Mouse (Mus musculus) urinary bladder, postnatal 25 days (tissue): ENCODE data around the gene Cmklr1.
"Not testable (repeated sequence)": the region's sequence is repeated elsewhere in the genome, so short reads cannot be mapped to it uniquely, and the experiment has no call there.

ENCODE experiments used
- DNase-seq: peaks from one replicate; pipeline ENCODE4 v3.0.0; 2022; ENCODE audit warnings: low spot score

Gene Cmklr1

DNA sequence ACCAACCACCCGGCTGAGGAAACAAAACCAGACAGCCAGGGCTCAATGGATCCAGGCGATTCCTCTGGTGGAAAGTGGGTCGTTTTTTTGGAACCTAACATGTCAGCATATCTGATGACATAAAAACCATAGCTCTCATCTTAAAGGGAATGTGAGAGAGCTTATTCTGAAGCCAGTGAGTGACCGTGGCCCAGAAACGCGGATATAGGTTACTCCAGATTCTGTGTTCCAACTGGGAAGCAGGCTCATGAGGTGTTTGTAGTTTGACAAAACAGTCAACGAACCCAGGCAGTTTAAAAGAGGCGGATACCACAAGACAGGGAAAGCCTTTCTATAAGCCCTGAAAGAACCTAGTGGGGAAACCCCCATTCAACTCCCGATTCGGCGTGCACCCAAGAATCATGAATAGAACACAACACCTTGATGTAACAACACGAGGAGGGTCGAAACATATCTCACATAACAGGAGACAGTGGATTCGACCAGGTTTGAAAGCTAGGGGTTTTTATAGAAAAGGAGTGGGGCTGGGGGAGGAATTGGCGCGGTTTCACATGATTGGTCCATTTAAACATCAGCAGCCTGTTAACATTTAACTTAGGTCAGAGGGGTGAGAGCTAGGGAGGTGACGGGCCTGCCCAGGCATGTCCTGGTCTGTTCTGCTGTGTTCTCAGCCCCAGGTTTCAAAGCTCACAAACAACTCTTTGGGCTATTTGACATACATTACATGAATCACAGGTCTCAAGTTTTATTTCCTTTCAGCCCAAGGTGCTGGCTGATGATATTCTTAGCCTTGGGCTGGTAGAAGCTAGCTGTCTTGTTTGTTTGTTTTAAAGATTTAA is 64.4 kb downstream of the Cmklr1 start:
- not testable (repeated sequence) for DNase-seq

DNA sequence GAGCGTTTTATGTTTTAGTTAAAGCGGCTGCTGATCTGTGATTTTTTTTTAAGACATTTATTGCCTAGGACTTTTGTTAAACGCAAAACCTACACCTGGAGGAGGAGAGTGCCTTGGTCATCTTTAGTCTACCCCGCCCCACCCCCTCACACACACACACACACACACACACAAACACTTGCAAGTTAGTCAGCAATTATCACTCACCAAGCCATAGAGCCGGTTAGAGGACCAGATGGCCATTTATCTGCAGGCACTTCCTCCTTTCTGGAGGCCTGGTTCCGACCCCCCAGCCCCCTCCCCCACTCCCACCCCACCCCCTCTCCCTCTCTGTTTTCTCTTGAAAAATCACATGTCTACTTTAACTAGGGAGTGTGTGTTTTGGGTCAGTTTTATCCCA is 65.8 kb downstream of the Cmklr1 start:
- no peak for DNase-seq

DNA sequence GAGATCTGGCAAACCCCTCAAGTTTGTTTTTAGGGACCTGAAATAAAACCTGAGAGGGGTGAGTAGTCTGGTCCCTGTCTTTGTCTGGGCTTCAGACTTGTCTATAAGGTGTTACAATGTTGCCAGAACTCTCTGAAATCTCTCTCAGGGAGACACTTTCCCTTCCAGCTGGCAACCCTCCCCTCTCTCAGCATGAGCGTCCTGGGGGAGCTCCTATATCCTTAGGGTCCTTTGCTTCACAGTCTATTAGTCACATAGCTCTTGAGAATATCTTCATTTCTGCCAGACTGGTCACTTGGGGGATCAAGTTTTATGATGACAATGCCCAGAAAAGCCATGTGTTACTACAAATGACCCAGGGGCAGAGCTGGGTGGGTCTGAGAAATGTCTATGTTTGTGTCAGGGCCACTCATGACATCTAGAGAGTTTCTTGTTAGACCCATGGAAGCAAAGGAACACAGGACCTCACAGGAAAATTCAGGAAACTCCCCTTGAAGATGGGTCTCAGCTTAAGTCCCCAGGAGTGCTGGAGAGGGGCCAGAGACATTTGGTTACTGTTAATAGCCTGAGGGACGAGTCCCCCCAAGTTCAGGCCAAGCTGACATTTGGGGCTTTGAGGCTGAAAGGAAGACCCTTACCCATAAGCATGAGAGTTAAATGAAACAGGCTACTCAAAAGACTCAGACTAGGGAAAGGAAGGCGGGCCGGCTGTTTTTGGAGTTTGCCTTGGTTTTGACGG is 66.6 kb downstream of the Cmklr1 start:
- no peak for DNase-seq

DNA sequence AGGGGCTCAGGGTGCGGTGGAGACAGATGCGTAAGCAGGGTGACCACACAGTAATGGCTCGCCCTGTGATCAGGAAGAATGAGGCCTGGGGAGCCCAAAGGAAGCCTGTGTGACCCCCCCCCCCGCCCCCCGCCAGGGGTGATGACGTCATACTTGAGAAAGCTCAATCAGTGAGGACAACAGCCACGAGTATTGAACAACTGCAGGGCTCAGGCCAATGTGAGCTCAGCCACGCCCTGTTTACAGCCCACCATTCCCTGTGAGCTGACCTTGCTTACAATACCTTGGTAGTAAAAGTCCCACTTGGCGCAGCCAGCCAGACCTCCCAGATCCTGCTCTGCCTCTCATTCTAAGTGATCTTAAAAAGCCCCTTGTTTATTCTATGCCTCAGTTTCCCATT is 69.4 kb downstream of the Cmklr1 start:
- no peak for DNase-seq

DNA sequence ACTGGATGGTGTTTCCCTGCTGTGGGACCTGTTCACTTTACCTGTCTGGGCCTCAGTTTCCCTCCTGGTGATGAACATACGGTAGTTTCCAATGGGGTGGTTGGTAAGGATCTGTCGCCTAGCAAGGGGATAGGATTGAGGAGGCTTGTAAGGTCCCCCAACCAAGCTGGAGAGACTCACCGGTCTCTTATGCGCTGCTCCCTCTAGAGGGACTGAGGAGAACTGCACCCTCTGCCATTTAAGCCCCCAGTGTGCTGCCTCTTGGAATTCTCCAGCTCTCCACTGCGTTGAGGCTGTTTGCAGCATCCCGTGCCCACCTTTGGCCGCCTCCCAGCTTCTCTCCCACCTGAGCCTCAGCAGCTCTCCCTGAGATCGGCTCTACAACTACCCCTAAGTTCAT is 70.0 kb downstream of the Cmklr1 start:
- no peak for DNase-seq

DNA sequence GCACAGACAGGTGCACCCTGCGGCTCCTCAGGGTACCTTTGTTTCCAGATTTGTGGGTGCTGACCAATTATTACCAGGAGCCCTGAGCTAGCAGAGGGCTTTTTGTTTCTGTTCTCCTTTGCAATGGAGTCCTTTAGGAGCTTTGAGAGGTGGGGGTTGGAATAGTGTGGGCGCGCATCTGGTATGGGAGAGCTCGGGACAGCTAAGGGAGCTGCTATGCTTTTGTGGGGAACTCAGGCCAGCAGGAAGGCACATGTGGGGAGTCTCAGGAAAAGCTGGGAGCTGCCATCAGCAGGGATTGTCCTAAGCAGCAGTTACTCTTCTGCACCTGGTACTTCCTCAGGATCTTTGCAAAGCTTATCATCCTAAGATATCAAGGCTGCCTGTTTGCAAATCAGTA is 71.1 kb downstream of the Cmklr1 start:
- no peak for DNase-seq

DNA sequence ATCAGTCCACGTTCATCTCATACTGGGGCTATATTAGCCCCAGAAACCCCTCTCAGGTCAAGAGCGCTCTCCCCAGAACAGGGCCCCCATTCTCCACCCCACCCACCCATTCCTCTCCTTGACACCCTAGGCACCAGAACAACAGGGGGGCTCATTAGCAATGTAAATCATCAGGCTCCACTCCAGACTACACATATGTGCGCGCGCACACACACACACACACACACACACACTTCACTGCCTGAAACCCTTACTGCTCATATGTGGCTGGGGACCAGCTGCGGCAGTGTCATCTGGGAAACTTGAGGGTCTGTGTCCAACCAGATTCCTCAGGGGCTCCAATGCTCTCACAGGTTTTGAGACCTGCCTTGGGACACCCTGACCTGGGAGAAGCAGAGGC is 71.8 kb downstream of the Cmklr1 start:
- DNase-seq = no peak

DNA sequence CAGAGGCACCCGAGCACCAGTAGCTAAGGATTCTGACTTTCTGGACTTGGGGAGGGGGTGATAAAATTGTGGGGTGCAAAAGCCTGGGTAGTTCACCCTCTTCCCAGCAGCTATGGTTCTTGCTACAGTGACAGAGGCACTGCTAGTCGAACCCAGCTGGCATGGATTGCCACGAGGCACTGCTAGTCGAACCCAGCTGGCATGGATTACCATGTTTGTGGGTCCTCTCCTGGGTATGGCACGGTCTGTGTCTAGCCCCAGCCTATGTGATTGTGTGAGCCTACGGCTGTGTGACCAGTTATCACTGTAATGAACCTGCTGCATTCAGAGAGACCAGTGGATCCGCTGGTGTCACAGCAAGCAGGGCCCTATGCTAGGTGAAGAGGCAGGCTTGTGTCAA is 72.7 kb downstream of the Cmklr1 start:
- no peak for DNase-seq

DNA sequence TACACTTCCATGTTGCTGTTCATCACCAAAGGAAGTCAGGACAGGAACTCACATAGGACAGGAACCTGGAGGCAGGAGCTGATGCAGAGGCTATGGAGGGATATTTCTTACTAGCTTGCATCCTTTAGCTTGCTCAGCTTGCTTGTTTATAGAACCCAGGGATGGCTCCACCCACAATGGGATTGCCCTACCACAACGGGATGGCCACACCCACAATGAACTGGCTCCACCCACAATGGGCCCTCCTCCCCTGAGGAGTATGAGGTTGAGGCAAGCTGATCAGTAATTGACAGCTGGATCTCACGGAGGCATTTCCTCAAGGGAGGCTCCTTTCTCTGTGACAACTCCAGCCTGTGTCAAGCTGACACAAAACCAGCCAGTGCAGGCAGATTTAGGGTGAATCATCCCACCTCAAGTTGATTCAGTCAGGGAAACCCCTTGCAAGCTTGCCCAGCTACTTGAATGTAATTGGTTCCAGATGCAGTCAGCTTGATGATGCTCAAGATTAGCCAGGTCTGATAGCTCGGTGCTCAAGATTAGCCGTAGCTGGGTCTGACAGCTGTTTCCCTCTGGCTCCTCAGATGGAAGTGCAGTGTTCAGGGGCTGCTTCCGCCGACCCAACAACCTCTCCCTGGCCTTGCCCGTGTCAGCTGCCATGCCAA is 80.0 kb downstream of the Cmklr1 start:
- no peak for DNase-seq

DNA sequence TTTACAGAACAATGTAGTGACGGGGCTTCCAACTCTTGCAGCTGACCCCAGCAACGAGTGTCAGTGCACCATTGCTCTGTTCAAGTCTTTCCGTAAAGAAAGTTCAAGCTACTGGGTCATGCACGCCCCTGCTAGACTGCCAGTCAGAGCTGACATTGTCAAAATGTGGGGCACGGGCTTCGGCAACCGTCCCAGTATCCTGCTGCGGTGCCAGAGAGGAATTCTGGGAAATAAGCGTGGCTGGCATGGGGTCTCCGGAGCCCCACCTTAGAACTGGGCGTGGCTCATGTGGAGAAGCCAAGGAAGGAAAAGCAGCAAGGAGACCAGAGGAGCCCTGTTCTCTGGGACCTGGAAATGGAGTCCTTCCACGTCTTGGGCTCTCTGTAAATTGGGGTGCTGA is 84.4 kb downstream of the Cmklr1 start:
- DNase-seq = no peak

DNA sequence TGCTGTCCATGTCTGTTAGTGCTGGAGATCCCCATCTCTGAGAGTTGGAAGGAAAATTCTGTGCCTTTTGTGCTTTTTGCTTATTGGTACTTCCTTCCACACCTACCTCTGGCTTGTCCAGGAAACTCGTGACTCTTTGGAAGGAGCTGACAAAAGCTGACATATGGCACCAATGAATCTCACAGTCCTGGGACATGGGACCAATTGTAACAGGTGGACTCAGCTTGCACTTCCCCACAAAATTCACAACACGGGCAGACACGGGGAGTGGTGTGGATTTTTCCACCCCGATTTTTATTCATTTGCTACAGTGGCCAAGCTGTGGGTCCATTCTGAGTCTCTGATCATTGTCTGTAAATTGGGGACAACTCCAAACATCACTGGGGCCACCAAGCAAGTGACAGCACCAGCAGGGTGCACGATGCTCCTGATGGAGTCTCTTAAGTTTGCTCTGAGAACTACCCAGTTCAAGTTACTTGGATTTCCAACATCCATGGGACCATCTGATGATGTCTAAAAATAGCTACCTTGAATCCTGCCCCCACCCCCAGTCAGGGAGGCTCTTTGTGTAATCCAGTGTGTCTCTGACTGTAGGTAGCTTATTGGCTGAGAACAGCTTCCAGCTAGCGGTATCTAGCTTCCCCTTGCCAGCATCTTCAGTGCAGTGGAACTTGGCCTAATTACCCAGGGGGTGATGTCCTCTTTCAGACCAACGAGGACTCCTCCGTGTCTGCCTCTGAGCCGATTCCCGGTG is 84.9 kb downstream of the Cmklr1 start:
- DNase-seq = no peak

DNA sequence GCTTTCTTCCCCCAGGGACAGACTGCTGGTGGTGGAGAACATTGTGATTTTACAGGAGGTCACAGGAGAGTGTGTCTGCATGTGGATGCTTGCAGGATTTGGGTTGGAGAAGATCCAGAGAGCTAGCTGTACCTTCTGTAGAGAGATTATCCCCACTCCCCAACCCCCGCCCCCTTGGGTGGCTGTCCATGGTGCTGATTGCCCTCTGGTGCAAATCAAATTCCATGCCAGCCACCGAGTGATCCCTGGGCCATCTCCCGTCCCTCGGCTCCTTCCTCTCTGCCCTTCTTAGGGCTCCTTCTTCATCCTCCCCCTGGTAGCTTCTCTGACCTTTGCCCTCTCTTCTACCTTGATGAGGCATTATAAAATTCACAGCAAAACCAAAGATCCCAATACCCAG is 85.8 kb downstream of the Cmklr1 start:
- DNase-seq = no peak
